In the genomic region with DNA sequence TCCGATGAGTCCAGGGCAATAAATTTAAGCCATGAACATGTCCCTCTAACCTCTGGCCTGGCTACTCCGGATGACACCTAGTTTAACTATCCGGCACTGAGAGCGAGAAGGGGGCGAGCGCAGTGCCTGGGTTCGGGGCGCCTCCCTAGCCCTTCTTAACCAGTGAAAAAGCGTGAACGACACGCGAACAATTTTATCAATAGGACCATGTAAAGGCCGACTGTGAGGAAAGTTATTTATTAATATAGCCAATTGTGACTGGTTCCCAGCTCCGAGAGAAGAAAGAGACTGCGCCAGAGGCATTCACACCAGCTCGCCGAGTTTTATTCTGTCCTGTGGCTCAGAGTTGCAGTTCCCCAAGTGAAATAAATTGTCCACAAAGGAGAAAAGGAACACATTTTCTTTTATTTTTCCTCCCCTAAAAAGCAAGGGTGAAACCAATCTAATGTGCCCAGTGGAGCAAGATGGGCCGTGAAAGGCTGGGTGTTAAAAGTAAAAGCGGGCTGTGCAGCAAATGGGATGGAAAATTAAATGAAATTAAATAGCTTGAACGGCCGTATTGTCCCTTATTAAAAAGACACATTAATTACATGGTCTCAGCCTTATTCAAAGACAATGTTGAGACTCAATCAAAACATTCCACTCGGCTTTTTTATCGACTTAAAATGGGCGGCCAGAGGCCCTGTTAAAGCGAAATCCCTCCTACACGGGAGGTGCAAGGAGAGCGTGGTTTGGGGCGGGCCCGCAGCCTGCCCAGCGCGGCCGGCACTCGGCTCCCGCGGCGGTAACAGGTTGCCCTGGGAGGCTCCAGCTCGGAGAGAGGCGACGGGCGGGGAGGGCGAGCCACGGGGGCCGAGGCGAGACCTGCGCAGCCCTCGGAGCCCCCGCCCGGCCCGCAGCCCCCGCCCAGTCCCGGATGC, we compare ENCODE assay signal across 9 mouse cellular contexts. TPM values are rescaled to one million over a fixed set of nuclear protein-coding genes. Genes with fewer than 3 reads are reported as not detected.
DNase-seq lines count a peak whose midpoint lies in the region; ATAC-seq and TF ChIP-seq lines count a peak whose summit lies in the region.
"Had no signal": no experiment of that assay in that cellular context is flagged by ENCODE, and none has a peak within 500 bp of the region (broad histone marks: within the 10 kb centered on the region; RNA-seq: fewer than 3 reads in every experiment).

No protein-coding gene starts in this region.

- WGBS in forebrain, embryonic 12.5 days, result 1% methylated on average over 50 of the region's 51 CpGs
- under 1% methylated on average over 49 of the region's 51 CpGs for WGBS in limb, embryonic 11.5 days

- TF ChIP-seq CTCF in gastrocnemius, adult 2 months (IDR thresholded peaks at IDR 0.05), result no peak
- no peak for TF ChIP-seq CTCF in E14TG2a.4 (conservative IDR thresholded peaks at IDR 0.05; ENCODE audit: low read length)

- no peaks in the 10 kb centered on the region for H3K36me3 ChIP-seq in E14TG2a.4 (ENCODE audit: insufficient read depth, low read length)
- no peaks in the 10 kb centered on the region for H3K36me3 ChIP-seq in forebrain, embryonic 12.5 days (replicated peaks)
- H3K36me3 ChIP-seq in limb, embryonic 11.5 days (ENCODE audit: control insufficient read depth, insufficient read depth, low read length), result no peaks in the 10 kb centered on the region

- peak overlapping the region; percentile 63 for H3K9ac ChIP-seq in forebrain, embryonic 12.5 days
- no peak overlapping the region for H3K9ac ChIP-seq in limb, embryonic 11.5 days (ENCODE audit: low read length)

- no peak overlapping the region for H3K27ac ChIP-seq in gastrocnemius, adult 2 months
- peak overlapping the region; percentile 76 for H3K27ac ChIP-seq in forebrain, embryonic 12.5 days
- no peak overlapping the region for H3K27ac ChIP-seq in limb, embryonic 11.5 days (replicated peaks; ENCODE audit: low read depth, low read length)

- intact Hi-C loops in gastrocnemius, adult 2 months (cut with DNase I), result no loop called here

- ATAC-seq in forebrain, embryonic 12.5 days (ENCODE audit: low FRiP score), result peak; percentile 84
- ATAC-seq in limb, embryonic 11.5 days (ENCODE audit: insufficient number of reproducible peaks, low FRiP score, low TSS enrichment, low read depth), result 0 out of 2 replicates have a peak, but pooled peaks have one; percentile 49

- H3K4me1 ChIP-seq in E14TG2a.4 (replicated peaks; ENCODE audit: low read depth, low read length), result peaks cover 45% of the 10 kb centered on the region
- peaks cover 39% of the 10 kb centered on the region for H3K4me1 ChIP-seq in forebrain, embryonic 12.5 days
- H3K4me1 ChIP-seq in limb, embryonic 11.5 days (ENCODE audit: control insufficient read depth, insufficient read depth, low read length), result no peaks in the 10 kb centered on the region

- no peak for DNase-seq in gastrocnemius, adult 2 months
- DNase-seq in gastrocnemius, adult 18-20 months (ENCODE audit: low spot score), result no peak
- DNase-seq in limb, embryonic 11.5 days (ENCODE audit: low spot score), result peak; percentile 40
- peak; percentile 50 for DNase-seq in retina, embryonic 14.5 days (ENCODE audit: low spot score)
- DNase-seq in adipocyte (ENCODE audit: low spot score), result no peak
- DNase-seq in layer of hippocampus, adult 9-10 months (ENCODE audit: low spot score), result no peak

- peak overlapping the region; percentile 75 for H3K4me3 ChIP-seq in gastrocnemius, adult 2 months
- H3K4me3 ChIP-seq in E14TG2a.4 (replicated peaks; ENCODE audit: low read length), result peak overlapping the region; percentile 78
- peak overlapping the region; percentile 49 for H3K4me3 ChIP-seq in forebrain, embryonic 12.5 days (replicated peaks)
- H3K4me3 ChIP-seq in limb, embryonic 11.5 days (ENCODE audit: low read depth, low read length), result peak overlapping the region; percentile 39
- H3K4me3 ChIP-seq: erythroblast, embryonic 14.5 days had no signal

- H3K27me3 ChIP-seq in E14TG2a.4 (ENCODE audit: insufficient read depth, low read length), result peaks cover 96% of the 10 kb centered on the region
- peaks cover 88% of the 10 kb centered on the region for H3K27me3 ChIP-seq in forebrain, embryonic 12.5 days
- H3K27me3 ChIP-seq in limb, embryonic 11.5 days (ENCODE audit: control insufficient read depth, insufficient read depth, low read length), result peaks cover 95% of the 10 kb centered on the region

- H3K4me2 ChIP-seq in forebrain, embryonic 12.5 days, result peak overlapping the region; percentile 86
- H3K4me2 ChIP-seq in limb, embryonic 11.5 days (ENCODE audit: low read depth, severe bottlenecking), result peak overlapping the region; percentile 65

- no peaks in the 10 kb centered on the region for H3K9me3 ChIP-seq in E14TG2a.4 (ENCODE audit: low read length)
- H3K9me3 ChIP-seq in forebrain, embryonic 12.5 days, result no peaks in the 10 kb centered on the region
- H3K9me3 ChIP-seq in limb, embryonic 11.5 days (ENCODE audit: control insufficient read depth, low read length), result no peaks in the 10 kb centered on the region

RNA-seq across cellular contexts. Expression of a gene that starts 2.3 kb away (rescaled TPM):
- not detected for total RNA-seq in gastrocnemius, adult 2 months (2021)
- not detected for total RNA-seq in gastrocnemius, adult 18-20 months (2021)
- polyA plus RNA-seq in forebrain, embryonic 12.5 days (2016; fragmentation: Nextera tagmentation; extraction: Ambion mirVana), result 0.42 and 0.60 TPM in 2 replicates
- not detected in 2 replicates for polyA plus RNA-seq in limb, embryonic 11.5 days (2014; fragmentation: Nextera tagmentation; extraction: Ambion mirVana)
- polyA plus RNA-seq: erythroblast, embryonic 14.5 days had no signal

RNA-seq across cellular contexts. Expression of a gene that starts 39.5 kb away (rescaled TPM):
- total RNA-seq in gastrocnemius, adult 2 months (2021), result 10 to 100 TPM; 10.1 to 11.8 TPM
- total RNA-seq in gastrocnemius, adult 18-20 months (2021), result 10 to 100 TPM in 1 of 2 experiments, 1 to 10 TPM in 1; 8.5 to 10.7 TPM
- 63.7 and 67.2 TPM in 2 replicates for polyA plus RNA-seq in forebrain, embryonic 12.5 days (2016; fragmentation: Nextera tagmentation; extraction: Ambion mirVana)
- polyA plus RNA-seq in limb, embryonic 11.5 days (2014; fragmentation: Nextera tagmentation; extraction: Ambion mirVana), result 47.8 and 48.5 TPM in 2 replicates

Comparison
In these comparisons a context has a peak if more than half of its experiments do, and no peak if none do; other contexts are left out.
1. DNase-seq: peak in limb, embryonic 11.5 days (single experiment) and retina, embryonic 14.5 days (single experiment); none in gastrocnemius, adult 2 months (single experiment), gastrocnemius, adult 18-20 months (single experiment), adipocyte (single experiment) and layer of hippocampus, adult 9-10 months (single experiment).
2. Peak in every context shown above with its lines, with median percentiles within 50 percentile points of each other: H3K4me3 ChIP-seq.